Mouse (Mus musculus) heart, embryonic 14.5 days (tissue): ENCODE measurements around the gene Dda1. TPM values are rescaled to one million over a fixed set of nuclear protein-coding genes. Genes with fewer than 3 reads are reported as not detected.

Experiments used
- ATAC-seq: fragments of 200-750 bp; cut with Nextera tagmentation; 2 replicates; pipeline ENCODE4 v1.8.0; 2017; ENCODE audit warnings: low read depth, moderate TSS enrichment; ENCODE audit not compliant: insufficient number of reproducible peaks, insufficient read depth, low FRiP score
- H3K27ac ChIP-seq, 2 experiments: fragments of 200-500 bp in 1 of 2; fragments of 300-500 bp in 1 of 2; sonication (generic) in 1 of 2; replicated peaks in 1 of 2; 2 replicates each; pipeline ENCODE4 v1.5.1; 2012 to 2014; ENCODE audit warnings: low read depth in 2 of 2, low read length in 2 of 2, control low read depth in 1 of 2, mild to moderate bottlenecking in 1 of 2, mixed read lengths in 1 of 2; ENCODE audit not compliant: control insufficient read depth in 1 of 2, insufficient read depth in 1 of 2
- H3K27me3 ChIP-seq: fragments of 300-500 bp; sonication (generic); 2 replicates; pipeline ENCODE4 v1.6.1; 2014; ENCODE audit warnings: mild to moderate bottlenecking, low read length, control low read depth; ENCODE audit not compliant: control insufficient read depth, insufficient read depth
- H3K36me3 ChIP-seq: fragments of 300-500 bp; sonication (generic); 2 replicates; pipeline ENCODE4 v1.6.1; 2014; ENCODE audit warnings: mild to moderate bottlenecking, control low read depth, low read length, mixed read lengths; ENCODE audit not compliant: control insufficient read depth, insufficient read depth
- H3K4me1 ChIP-seq, 2 experiments: fragments of 200-500 bp in 1 of 2; fragments of 300-500 bp in 1 of 2; sonication (generic) in 1 of 2; 2 replicates each; pipeline ENCODE4 v1.6.1; 2012 to 2014; ENCODE audit warnings: low read length in 2 of 2, control low read depth in 1 of 2, mixed read lengths in 1 of 2; ENCODE audit not compliant: control insufficient read depth in 2 of 2, insufficient read depth in 2 of 2
- H3K4me2 ChIP-seq: fragments of 300-500 bp; sonication (generic); 2 replicates; pipeline ENCODE4 v1.6.1; 2014; ENCODE audit warnings: mild to moderate bottlenecking, low read length
- H3K4me3 ChIP-seq, 2 experiments: fragments of 200-500 bp in 1 of 2; fragments of 300-500 bp in 1 of 2; sonication (generic) in 1 of 2; 2 replicates each; pipeline ENCODE4 v1.5.1; 2012 to 2014; ENCODE audit warnings: low read length in 2 of 2, mild to moderate bottlenecking in 2 of 2, control low read depth in 1 of 2, low read depth in 1 of 2, moderate library complexity in 1 of 2; ENCODE audit not compliant: control insufficient read depth in 1 of 2, insufficient read depth in 1 of 2
- H3K9ac ChIP-seq: fragments of 300-500 bp; sonication (generic); 2 replicates; pipeline ENCODE4 v1.6.1; 2014; ENCODE audit warnings: mild to moderate bottlenecking, low read length
- H3K9me3 ChIP-seq: fragments of 300-500 bp; sonication (generic); 2 replicates; pipeline ENCODE4 v1.6.1; 2016; ENCODE audit warnings: low read length, control low read depth; ENCODE audit not compliant: control insufficient read depth
- WGBS: fragments of 180-500 bp; shearing (Covaris S2); extraction: QIAGEN DNeasy Blood & Tissue Kit; methylation state at CpG from one replicate; pipeline ENCODE4 v1.1.7; 2014; 5-methylcytosine and 5-hydroxymethylcytosine counted together
- polyA plus RNA-seq: library from polyadenylated mRNA; unstranded; fragments of >200 nt; fragmentation: Nextera tagmentation; extraction: Ambion mirVana; gene quantifications from 2 replicates; pipeline ENCODE4 v1.2.1, GENCODE M21; 2014

The Dda1 gene
- polyA plus RNA-seq, 1 experiment from 2014 or later, result 76.7 TPM

DNA sequence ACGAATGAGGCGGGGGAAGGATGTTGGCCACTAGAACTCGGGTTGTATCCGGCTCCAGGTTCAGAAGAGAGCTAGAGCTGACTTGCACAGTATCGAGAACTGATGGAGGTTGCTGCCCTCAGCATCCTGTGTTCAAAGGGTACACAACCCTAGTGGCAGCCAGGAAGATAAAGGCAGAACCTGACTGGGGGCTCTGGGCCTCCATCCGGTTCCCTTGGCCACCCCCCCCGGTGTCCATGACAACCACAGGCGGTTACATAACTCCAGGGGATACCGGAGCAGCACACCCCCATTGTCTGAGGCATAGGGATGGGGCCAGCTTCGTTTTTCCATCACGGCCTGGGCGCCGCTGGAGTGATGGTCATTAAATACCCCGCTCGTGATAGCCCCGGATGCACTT lies 6.2 kb upstream of the Dda1 start:
- Histone ChIP-seq H3K4me1 (peaks cover 19 to 24% of the 10 kb centered on the region in 2 experiments), H3K9ac (peak overlapping the region; percentile 69), H3K9me3 (no peaks in the 10 kb centered on the region), H3K27ac (peak overlapping the region in 1 of 2 experiments; percentile 97; a peak in 2 of 4 replicates), H3K4me2 (peak overlapping the region; percentile 75), H3K36me3 (peaks cover 43% of the 10 kb centered on the region), H3K4me3 (peak overlapping the region; percentile 55 to 94), H3K27me3 (no peaks in the 10 kb centered on the region)
- no peak for ATAC-seq
- WGBS, result 6% methylated on average over 16 of the region's 16 CpGs

- under 1% methylated on average over 54 of the region's 55 CpGs for WGBS
- Histone ChIP-seq H3K4me3 (peak within 1 kb of the TSS; percentile 55 to 94), H3K9ac (peak within 1 kb of the TSS; percentile 69), H3K27me3 (no peaks in the 10 kb centered on the region), H3K4me2 (peak within 1 kb of the TSS; percentile 75), H3K4me1 (peaks cover 19 to 24% of the 10 kb centered on the region in 2 experiments), H3K9me3 (no peaks in the 10 kb centered on the region), H3K27ac (peak within 1 kb of the TSS; percentile 95 to 97), H3K36me3 (peaks cover 37% of the 10 kb centered on the region)
- ATAC-seq, result peak; percentile 73
Observed at GRCm38 (mm10) chr8:71463188-71464033, 5.6 kb upstream of the Dda1 start, which contains the start of gene Abhd8. Gene Abhd8, minus strand, starts transcription at chr8:71463655.

- no peaks in the 10 kb centered on the region for H3K27me3 ChIP-seq
- H3K4me1 ChIP-seq, result peaks cover 21 to 27% of the 10 kb centered on the region in 2 experiments
- H3K36me3 ChIP-seq, result peaks cover 23% of the 10 kb centered on the region
- under 1% methylated on average over 59 of the region's 59 CpGs for WGBS
- H3K9me3 ChIP-seq, result no peaks in the 10 kb centered on the region
- ATAC-seq, result peak; percentile 77
- peak within 1 kb of the TSS; percentile 75 to 94 for H3K4me3 ChIP-seq
- peak within 1 kb of the TSS; percentile 95 to 97 for H3K27ac ChIP-seq
- H3K4me2 ChIP-seq, result peak within 1 kb of the TSS; percentile 75
- H3K9ac ChIP-seq, result peak within 1 kb of the TSS; percentile 85
Observed at GRCm38 (mm10) chr8:71464513-71465500, 4.2 kb upstream of the Dda1 start, which contains the start of gene Mrpl34. Gene Mrpl34, plus strand, starts transcription at chr8:71464959.

GRCm38 (mm10) chr8:71465733-71466132 lies 3.3 kb upstream of the Dda1 start:
- H3K36me3 ChIP-seq, result peaks cover 18% of the 10 kb centered on the region
- H3K9ac ChIP-seq, result peak overlapping the region; percentile 85

GRCm38 (mm10) chr8:71466198-71466597 lies 2.8 kb upstream of the Dda1 start:
- no peak overlapping the region for H3K9ac ChIP-seq
- H3K4me3 ChIP-seq, result no peak overlapping the region
- no peaks in the 10 kb centered on the region for H3K9me3 ChIP-seq

More at GRCm38 (mm10) chr8:71465733-71466132, 3.3 kb upstream of the Dda1 start:
- no peak for ATAC-seq
- H3K9me3 ChIP-seq, result no peaks in the 10 kb centered on the region
- H3K27me3 ChIP-seq, result no peaks in the 10 kb centered on the region
- H3K27ac ChIP-seq, result no peak overlapping the region
- peak overlapping the region; percentile 75 for H3K4me2 ChIP-seq
- H3K4me3 ChIP-seq, result peak overlapping the region in 1 of 2 experiments; percentile 75; a peak in 3 of 4 replicates
- H3K4me1 ChIP-seq, result peaks cover 26 to 36% of the 10 kb centered on the region in 2 experiments
- 67% methylated on average over 8 of the region's 8 CpGs for WGBS

GRCm38 (mm10) chr8:71467201-71467600 lies 1.8 kb upstream of the Dda1 start:
- no peaks in the 10 kb centered on the region for H3K9me3 ChIP-seq
- no peak overlapping the region for H3K4me2 ChIP-seq
- no peak overlapping the region for H3K4me3 ChIP-seq

More at GRCm38 (mm10) chr8:71466198-71466597, 2.8 kb upstream of the Dda1 start:
- Histone ChIP-seq H3K36me3 (peaks cover 18% of the 10 kb centered on the region), H3K27me3 (no peaks in the 10 kb centered on the region), H3K27ac (no peak overlapping the region), H3K4me2 (peak overlapping the region; percentile 75; the same call in 1 of the 2 replicates), H3K4me1 (peaks cover 26 to 36% of the 10 kb centered on the region in 2 experiments)
- WGBS, result 94% methylated on average over 5 of the region's 5 CpGs
- no peak for ATAC-seq

GRCm38 (mm10) chr8:71468001-71468400 lies 998 bp upstream of the Dda1 start:
- Histone ChIP-seq H3K4me1 (peaks cover 18 to 28% of the 10 kb centered on the region in 2 experiments), H3K27ac (no peak overlapping the region), H3K9me3 (no peaks in the 10 kb centered on the region), H3K4me2 (no peak overlapping the region), H3K27me3 (no peaks in the 10 kb centered on the region), H3K9ac (no peak overlapping the region), H3K4me3 (no peak overlapping the region), H3K36me3 (peaks cover 32% of the 10 kb centered on the region)
- 86% methylated on average over 1 of the region's 1 CpGs for WGBS
- no peak for ATAC-seq

More at GRCm38 (mm10) chr8:71467201-71467600, 1.8 kb upstream of the Dda1 start:
- H3K9ac ChIP-seq, result no peak overlapping the region
- no peak for ATAC-seq
- peaks cover 24% of the 10 kb centered on the region for H3K36me3 ChIP-seq
- no peaks in the 10 kb centered on the region for H3K27me3 ChIP-seq
- H3K4me1 ChIP-seq, result peaks cover 25 to 34% of the 10 kb centered on the region in 2 experiments
- WGBS, result 90% methylated on average over 2 of the region's 2 CpGs
- no peak overlapping the region for H3K27ac ChIP-seq
